In the genomic region with DNA sequence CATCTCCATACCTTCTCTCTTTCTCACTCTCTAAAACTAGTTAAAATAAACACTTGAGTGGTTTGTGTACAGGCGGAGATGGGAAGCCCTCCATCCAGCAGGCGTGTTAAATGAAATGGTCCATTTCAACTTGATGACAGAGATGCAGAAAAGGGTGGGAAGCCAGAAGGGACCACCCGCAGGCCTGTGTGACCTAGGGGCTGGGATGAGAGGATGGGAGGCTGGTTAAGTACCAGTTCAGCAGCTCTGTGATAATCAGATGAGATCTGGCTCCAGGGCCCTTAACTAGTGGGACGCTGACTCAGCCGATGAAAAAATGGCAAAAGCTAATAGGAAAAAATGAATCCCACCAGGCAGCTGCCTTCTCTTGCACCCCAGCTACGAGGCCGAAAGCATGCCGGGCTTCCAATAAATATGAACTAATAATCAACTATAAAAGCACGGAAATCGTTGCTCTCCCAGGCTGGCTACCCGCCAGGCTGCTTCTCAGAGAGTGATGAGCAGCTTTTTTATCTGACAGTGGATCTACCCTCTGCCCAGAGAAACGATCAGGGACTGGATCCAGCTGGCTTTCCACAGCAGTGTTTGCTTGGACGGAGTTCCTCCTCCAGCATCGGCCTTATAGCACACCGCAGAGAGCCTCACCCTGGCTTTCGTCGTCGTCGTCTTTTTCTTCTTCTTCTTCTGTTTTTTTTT, we compare ENCODE assay signal across 9 mouse cellular contexts.
DNase-seq lines count a peak whose midpoint lies in the region; ATAC-seq and TF ChIP-seq lines count a peak whose summit lies in the region.
"Had no signal": no experiment of that assay in that cellular context is flagged by ENCODE, and none has a peak within 500 bp of the region (broad histone marks: within the 10 kb centered on the region; RNA-seq: fewer than 3 reads in every experiment).

No protein-coding gene starts in this region.

- H3K27ac ChIP-seq in lung, embryonic 15.5 days: peak overlapping the region; percentile 16; the same call in 1 of the 2 replicates
- no peak overlapping the region for H3K27ac ChIP-seq in cerebellum, adult 2 months (ENCODE audit: insufficient read depth, low read length)
- 0 out of 2 replicates have a peak overlapping the region, but pooled peaks have one; percentile 9 for H3K27ac ChIP-seq in intestine, embryonic 16.5 days (ENCODE audit: low read length)
- H3K27ac ChIP-seq in lung, embryonic 16.5 days (ENCODE audit: low read length): no peak overlapping the region
- H3K27ac ChIP-seq in midbrain, embryonic 13.5 days: no peak overlapping the region
- H3K27ac ChIP-seq: liver, embryonic 14.5 days had no signal

- no peaks in the 10 kb centered on the region for H3K36me3 ChIP-seq in lung, embryonic 15.5 days
- H3K36me3 ChIP-seq in intestine, embryonic 16.5 days (ENCODE audit: control insufficient read depth, insufficient read depth, low read length): no peaks in the 10 kb centered on the region
- H3K36me3 ChIP-seq in lung, embryonic 16.5 days (ENCODE audit: control insufficient read depth, insufficient read depth, low read length): no peaks in the 10 kb centered on the region
- no peaks in the 10 kb centered on the region for H3K36me3 ChIP-seq in midbrain, embryonic 13.5 days

- DNase-seq in lung, adult 2 months: no peak
- peak; percentile 15 to 41 for DNase-seq in cerebellum, adult 2 months
- DNase-seq in frontal cortex, adult 2 months (ENCODE audit: extremely low spot score in 1 of 2, low spot score in 1 of 2): no peak
- DNase-seq in thymus, postnatal 36 days: no peak

- H3K27me3 ChIP-seq in lung, embryonic 15.5 days: no peaks in the 10 kb centered on the region
- no peaks in the 10 kb centered on the region for H3K27me3 ChIP-seq in cerebellum, adult 2 months (ENCODE audit: control insufficient read depth, insufficient read depth, low read length)
- no peaks in the 10 kb centered on the region for H3K27me3 ChIP-seq in intestine, embryonic 16.5 days (replicated peaks; ENCODE audit: control insufficient read depth, insufficient read depth, low read length)
- no peaks in the 10 kb centered on the region for H3K27me3 ChIP-seq in lung, embryonic 16.5 days (ENCODE audit: control insufficient read depth, insufficient read depth, low read depth, low read length)
- no peaks in the 10 kb centered on the region for H3K27me3 ChIP-seq in midbrain, embryonic 13.5 days

- peak overlapping the region; percentile 9; the same call in 1 of the 2 replicates for H3K4me2 ChIP-seq in lung, embryonic 15.5 days
- H3K4me2 ChIP-seq in intestine, embryonic 16.5 days (ENCODE audit: low read depth, low read length): 0 out of 2 replicates have a peak overlapping the region, but pooled peaks have one; percentile 6
- H3K4me2 ChIP-seq in lung, embryonic 16.5 days (ENCODE audit: low read depth, low read length): no peak overlapping the region
- no peak overlapping the region for H3K4me2 ChIP-seq in midbrain, embryonic 13.5 days (replicated peaks)

- H3K9ac ChIP-seq in lung, embryonic 15.5 days: no peak overlapping the region
- no peak overlapping the region for H3K9ac ChIP-seq in intestine, embryonic 16.5 days (ENCODE audit: low read depth, low read length)
- no peak overlapping the region for H3K9ac ChIP-seq in lung, embryonic 16.5 days (ENCODE audit: low read length)
- no peak overlapping the region for H3K9ac ChIP-seq in midbrain, embryonic 13.5 days (replicated peaks)
- H3K9ac ChIP-seq: liver, embryonic 14.5 days had no signal

- H3K4me3 ChIP-seq in lung, embryonic 15.5 days: no peak overlapping the region
- no peak overlapping the region for H3K4me3 ChIP-seq in lung, adult 2 months (replicated peaks; ENCODE audit: extremely low read depth, low read depth, low read length)
- H3K4me3 ChIP-seq in cerebellum, adult 2 months (replicated peaks; ENCODE audit: insufficient read depth, low read depth, low read length): no peak overlapping the region
- no peak overlapping the region for H3K4me3 ChIP-seq in intestine, embryonic 16.5 days (ENCODE audit: low read length)
- no peak overlapping the region for H3K4me3 ChIP-seq in lung, embryonic 16.5 days (ENCODE audit: low read length)
- H3K4me3 ChIP-seq in midbrain, embryonic 13.5 days (replicated peaks): no peak overlapping the region

- no peaks in the 10 kb centered on the region for H3K9me3 ChIP-seq in lung, embryonic 15.5 days
- no peaks in the 10 kb centered on the region for H3K9me3 ChIP-seq in intestine, embryonic 16.5 days (ENCODE audit: control insufficient read depth, low read length)
- no peaks in the 10 kb centered on the region for H3K9me3 ChIP-seq in lung, embryonic 16.5 days (ENCODE audit: control insufficient read depth, low read length)
- no peaks in the 10 kb centered on the region for H3K9me3 ChIP-seq in midbrain, embryonic 13.5 days

- TF ChIP-seq POLR2A in lung, adult 2 months (IDR thresholded peaks at IDR 0.05; ENCODE audit: borderline replicate concordance, extremely low read depth, low read depth, low read length): no peak
- TF ChIP-seq POLR2A in cerebellum, adult 2 months (IDR thresholded peaks at IDR 0.05; ENCODE audit: borderline replicate concordance, insufficient read depth, low read length): no peak

- TF ChIP-seq CTCF in lung, adult 2 months (IDR thresholded peaks at IDR 0.05; ENCODE audit: insufficient read depth, low read length): no peak
- no peak for TF ChIP-seq CTCF in cerebellum, adult 2 months (IDR thresholded peaks at IDR 0.05; ENCODE audit: borderline replicate concordance, insufficient read depth, low read depth, low read length)

- WGBS in lung, embryonic 15.5 days: 43% methylated on average over 19 of the region's 19 CpGs
- 45% methylated on average over 19 of the region's 19 CpGs for WGBS in lung, adult 2 months
- 18% methylated on average over 19 of the region's 19 CpGs for WGBS in cerebellum, adult 2 months
- 46% methylated on average over 19 of the region's 19 CpGs for WGBS in intestine, embryonic 16.5 days
- WGBS in lung, embryonic 16.5 days: 35% methylated on average over 19 of the region's 19 CpGs
- 78% methylated on average over 19 of the region's 19 CpGs for WGBS in midbrain, embryonic 13.5 days

- peak; percentile 78; the same call in 1 of the 2 replicates for ATAC-seq in lung, embryonic 15.5 days (ENCODE audit: borderline replicate concordance, extremely low read depth, low FRiP score, low TSS enrichment)
- peak; percentile 52; the same call in 1 of the 2 replicates for ATAC-seq in intestine, embryonic 16.5 days
- ATAC-seq in lung, embryonic 16.5 days (ENCODE audit: low read depth): peak; percentile 72
- no peak for ATAC-seq in midbrain, embryonic 13.5 days

- H3K4me1 ChIP-seq in lung, embryonic 15.5 days: peaks cover 49% of the 10 kb centered on the region
- H3K4me1 ChIP-seq in lung, adult 2 months (ENCODE audit: control insufficient read depth, insufficient read depth, low read length): 0 out of 2 replicates have a peak, but pooled peaks cover 2% of the 10 kb centered on the region
- no peaks in the 10 kb centered on the region for H3K4me1 ChIP-seq in cerebellum, adult 2 months (ENCODE audit: control insufficient read depth, insufficient read depth, low read length)
- no peaks in the 10 kb centered on the region; the same call in 1 of the 2 replicates for H3K4me1 ChIP-seq in intestine, embryonic 16.5 days (ENCODE audit: control insufficient read depth, insufficient read depth, low read length)
- H3K4me1 ChIP-seq in lung, embryonic 16.5 days (replicated peaks; ENCODE audit: control insufficient read depth, insufficient read depth, low read length): peaks cover 15% of the 10 kb centered on the region
- no peaks in the 10 kb centered on the region for H3K4me1 ChIP-seq in midbrain, embryonic 13.5 days (replicated peaks)

Comparison
In these comparisons a context has a peak if more than half of its experiments do, and no peak if none do; other contexts are left out.
1. H3K27ac ChIP-seq: peak in lung, embryonic 15.5 days (single experiment) and intestine, embryonic 16.5 days (single experiment); none in cerebellum, adult 2 months (single experiment), lung, embryonic 16.5 days (single experiment) and midbrain, embryonic 13.5 days (single experiment).
2. H3K4me2 ChIP-seq: peak in lung, embryonic 15.5 days (single experiment) and intestine, embryonic 16.5 days (single experiment); none in lung, embryonic 16.5 days (single experiment) and midbrain, embryonic 13.5 days (single experiment).
3. DNase-seq: peak in cerebellum, adult 2 months (2 of 2); none in lung, adult 2 months (single experiment), frontal cortex, adult 2 months (0 of 2) and thymus, postnatal 36 days (0 of 2).